Mouse (Mus musculus): ENCODE data around the gene Herc1.
"Not testable (repeated sequence)": the region's sequence is repeated elsewhere in the genome, so short reads cannot be mapped to it uniquely, and the experiment has no call there.

Herc1 gene

GRCm38 (mm10) chr9:66349144-66349859 lies 948 bp upstream of the Herc1 start:
- DNase-seq (ENCODE audit: low read depth, low spot score) = no peak

GRCm38 (mm10) chr9:66350788-66351430 lies 659 bp downstream of the Herc1 start:
- no peak for DNase-seq (ENCODE audit: low read depth, low spot score)

- DNase-seq (ENCODE audit: low read depth, low spot score) = no peak
Observed at GRCm38 (mm10) chr9:66352704-66353103, 2.5 kb downstream of the Herc1 start.

GRCm38 (mm10) chr9:66359135-66359534 lies 8.9 kb downstream of the Herc1 start:
- DNase-seq (ENCODE audit: low read depth, low spot score) = no peak

- no peak for DNase-seq (ENCODE audit: low read depth, low spot score)
Observed at GRCm38 (mm10) chr9:66360143-66360690, 10.0 kb downstream of the Herc1 start.

GRCm38 (mm10) chr9:66368890-66369433 lies 18.7 kb downstream of the Herc1 start:
- no peak for DNase-seq (ENCODE audit: low read depth, low spot score)

GRCm38 (mm10) chr9:66370334-66370733 lies 20.1 kb downstream of the Herc1 start:
- no peak for DNase-seq (ENCODE audit: low read depth, low spot score)

- DNase-seq (ENCODE audit: low read depth, low spot score) = no peak
Observed at GRCm38 (mm10) chr9:66370847-66371246, 20.6 kb downstream of the Herc1 start.

- DNase-seq (ENCODE audit: low read depth, low spot score) = no peak
Observed at GRCm38 (mm10) chr9:66373432-66373831, 23.2 kb downstream of the Herc1 start.

GRCm38 (mm10) chr9:66374495-66375478 lies 24.5 kb downstream of the Herc1 start:
- no peak for DNase-seq (ENCODE audit: low read depth, low spot score)

- no peak for DNase-seq (ENCODE audit: low read depth, low spot score)
Observed at GRCm38 (mm10) chr9:66383417-66383816, 33.2 kb downstream of the Herc1 start.

- DNase-seq (ENCODE audit: low read depth, low spot score) = not testable (repeated sequence)
Observed at GRCm38 (mm10) chr9:66390338-66390737, 40.1 kb downstream of the Herc1 start.

- no peak for DNase-seq (ENCODE audit: low read depth, low spot score)
Observed at GRCm38 (mm10) chr9:66393304-66393703, 43.1 kb downstream of the Herc1 start.

GRCm38 (mm10) chr9:66423492-66423891 lies 73.2 kb downstream of the Herc1 start:
- no peak for DNase-seq (ENCODE audit: low read depth, low spot score)

- DNase-seq (ENCODE audit: low read depth, low spot score) = no peak
Observed at GRCm38 (mm10) chr9:66440007-66440406, 89.8 kb downstream of the Herc1 start.

- DNase-seq (ENCODE audit: low read depth, low spot score) = no peak
Observed at GRCm38 (mm10) chr9:66448253-66448652, 98.0 kb downstream of the Herc1 start.

GRCm38 (mm10) chr9:66465087-66465486 lies 114.8 kb downstream of the Herc1 start:
- peak; percentile 4 for DNase-seq (ENCODE audit: low read depth, low spot score)

GRCm38 (mm10) chr9:66477785-66478184 lies 127.5 kb downstream of the Herc1 start:
- no peak for DNase-seq (ENCODE audit: low read depth, low spot score)

GRCm38 (mm10) chr9:66483429-66483828 lies 133.2 kb downstream of the Herc1 start:
- DNase-seq (ENCODE audit: low read depth, low spot score) = no peak

- no peak for DNase-seq (ENCODE audit: low read depth, low spot score)
Observed at GRCm38 (mm10) chr9:66488786-66489185, 138.5 kb downstream of the Herc1 start.

- no peak for DNase-seq (ENCODE audit: low read depth, low spot score)
Observed at GRCm38 (mm10) chr9:66492361-66492760, 142.1 kb downstream of the Herc1 start.

All from brain, embryonic 18.5 days (tissue).